Mouse (Mus musculus) heart, postnatal 0 days (tissue): Measurements from ENCODE around the gene Tsks. TPM values are rescaled to one million over a fixed set of nuclear protein-coding genes. Genes with fewer than 3 reads are reported as not detected.

Source experiments
- ATAC-seq: fragments of 200-750 bp; cut with Nextera tagmentation; 2 replicates; pipeline ENCODE4 v1.8.0; 2017; ENCODE audit warnings: low read depth, moderate number of reproducible peaks, moderate library complexity; ENCODE audit not compliant: insufficient read depth
- DNase-seq: peaks from one replicate; pipeline ENCODE4 v3.0.0-alpha.2; 2016; ENCODE audit warnings: low spot score
- H3K27ac ChIP-seq: fragments of 300-500 bp; sonication (generic); 2 replicates; pipeline ENCODE4 v1.5.1; 2014; ENCODE audit warnings: low read depth, mild to moderate bottlenecking
- H3K27me3 ChIP-seq: fragments of 300-500 bp; sonication (generic); 2 replicates; pipeline ENCODE4 v1.6.1; 2014; ENCODE audit warnings: low read length, mixed read lengths; ENCODE audit not compliant: control insufficient read depth, insufficient read depth
- H3K36me3 ChIP-seq: fragments of 300-500 bp; sonication (generic); replicated peaks from 2 replicates; pipeline ENCODE4 v1.6.1; 2014; ENCODE audit warnings: low read length, mixed read lengths; ENCODE audit not compliant: control insufficient read depth, insufficient read depth
- H3K4me1 ChIP-seq: fragments of 300-500 bp; sonication (generic); 2 replicates; pipeline ENCODE4 v1.6.1; 2014; ENCODE audit warnings: antibody characterized with exemption; ENCODE audit not compliant: control insufficient read depth, insufficient read depth
- H3K4me2 ChIP-seq: fragments of 300-500 bp; sonication (generic); 2 replicates; pipeline ENCODE4 v1.6.1; 2014; ENCODE audit warnings: low read depth, mild to moderate bottlenecking, low read length, moderate library complexity
- H3K4me3 ChIP-seq: fragments of 300-500 bp; sonication (generic); 2 replicates; pipeline ENCODE4 v1.5.1; 2014; ENCODE audit warnings: low read depth, low read length
- H3K9ac ChIP-seq: fragments of 300-500 bp; sonication (generic); replicated peaks from 2 replicates; pipeline ENCODE4 v1.6.1; 2014; ENCODE audit warnings: low read depth, low read length, mixed read lengths
- H3K9me3 ChIP-seq: fragments of 300-500 bp; sonication (generic); replicated peaks from 2 replicates; pipeline ENCODE4 v1.6.1; 2016; ENCODE audit warnings: low read length; ENCODE audit not compliant: control insufficient read depth
- CTCF ChIP-seq: IDR thresholded peaks from 2 replicates; pipeline ENCODE4 v1.5.1; 2016; ENCODE audit warnings: antibody characterized with exemption, control low read depth, low read depth
- EP300 ChIP-seq: IDR thresholded peaks from 2 replicates; pipeline ENCODE4 v1.6.1; 2016; ENCODE audit warnings: antibody characterized with exemption, low read depth
- WGBS: fragments of 180-500 bp; shearing (Covaris S2); extraction: QIAGEN DNeasy Blood & Tissue Kit; methylation state at CpG from one replicate; pipeline ENCODE4 v1.1.7; 2014; 5-methylcytosine and 5-hydroxymethylcytosine counted together
- polyA plus RNA-seq: library from polyadenylated mRNA; unstranded; fragments of >200 nt; fragmentation: Nextera tagmentation; extraction: Ambion mirVana; gene quantifications from 2 replicates; pipeline ENCODE4 v1.2.1, GENCODE M21; 2015
- total RNA-seq: library from RNA; depleted of rRNA; stranded (reverse); fragments of >200 nt; gene quantifications from 2 replicates; pipeline ENCODE4 v1.2.3, GENCODE M21; 2014; ENCODE audit warnings: low replicate concordance

Gene Tsks
- total and polyA plus RNA-seq, 2 experiments from 2014 or later = 0.27 TPM; not detected in 1

GRCm38 (mm10) chr7:44960512-44960910 is 17.5 kb downstream of the Tsks start:
- 82% methylated on average over 13 of the region's 13 CpGs for WGBS
- no peak overlapping the region for H3K4me2 ChIP-seq
- no peak for TF ChIP-seq CTCF
- H3K9ac ChIP-seq = no peak overlapping the region
- no peaks in the 10 kb centered on the region for H3K9me3 ChIP-seq
- no peak for ATAC-seq
- H3K27ac ChIP-seq = no peak overlapping the region
- DNase-seq = no peak
- H3K36me3 ChIP-seq = 0 out of 2 replicates have a peak, but pooled peaks cover 7% of the 10 kb centered on the region
- H3K4me1 ChIP-seq = no peaks in the 10 kb centered on the region
- no peak overlapping the region for H3K4me3 ChIP-seq
- no peaks in the 10 kb centered on the region for H3K27me3 ChIP-seq

GRCm38 (mm10) chr7:44962337-44962736 is 19.3 kb downstream of the Tsks start:
- TF ChIP-seq CTCF = no peak
- no peak for TF ChIP-seq EP300
- ATAC-seq (no peak), DNase-seq (no peak)
- H3K9ac ChIP-seq = no peak overlapping the region
- no peaks in the 10 kb centered on the region for H3K4me1 ChIP-seq
- H3K9me3 ChIP-seq = no peaks in the 10 kb centered on the region
- H3K27me3 ChIP-seq = no peaks in the 10 kb centered on the region
- WGBS = 70% methylated on average over 8 of the region's 8 CpGs
- no peak overlapping the region for H3K4me2 ChIP-seq
- H3K36me3 ChIP-seq = 0 out of 2 replicates have a peak, but pooled peaks cover 7% of the 10 kb centered on the region
- H3K4me3 ChIP-seq = no peak overlapping the region
- H3K27ac ChIP-seq = no peak overlapping the region

GRCm38 (mm10) chr7:44962831-44963230 is 19.8 kb downstream of the Tsks start:
- Histone ChIP-seq H3K9me3 (no peaks in the 10 kb centered on the region), H3K4me3 (no peak overlapping the region), H3K9ac (no peak overlapping the region), H3K4me2 (no peak overlapping the region), H3K4me1 (no peaks in the 10 kb centered on the region), H3K27me3 (no peaks in the 10 kb centered on the region), H3K27ac (no peak overlapping the region), H3K36me3 (0 out of 2 replicates have a peak, but pooled peaks cover 7% of the 10 kb centered on the region)
- WGBS = 85% methylated on average over 5 of the region's 5 CpGs
- ATAC-seq (no peak), DNase-seq (no peak)
- TF ChIP-seq CTCF (no peak), EP300 (no peak)

- Histone ChIP-seq H3K9me3 (no peaks in the 10 kb centered on the region), H3K4me3 (no peak overlapping the region), H3K27ac (no peak overlapping the region), H3K4me1 (no peaks in the 10 kb centered on the region), H3K4me2 (no peak overlapping the region), H3K27me3 (no peaks in the 10 kb centered on the region), H3K36me3 (0 out of 2 replicates have a peak, but pooled peaks cover 7% of the 10 kb centered on the region), H3K9ac (no peak overlapping the region)
- no peak for ATAC-seq
- WGBS = 94% methylated on average over 13 of the region's 13 CpGs
- TF ChIP-seq CTCF (no peak), EP300 (no peak)
- DNase-seq = no peak
These were observed 22.0 kb downstream of the Tsks start for GRCm38 (mm10) chr7:44964990-44965389.

GRCm38 (mm10) chr7:44965975-44966374 is 23.0 kb downstream of the Tsks start:
- Histone ChIP-seq H3K9ac (no peak overlapping the region), H3K4me3 (no peak overlapping the region), H3K27me3 (no peaks in the 10 kb centered on the region), H3K27ac (no peak overlapping the region), H3K4me2 (no peak overlapping the region), H3K9me3 (no peaks in the 10 kb centered on the region), H3K36me3 (0 out of 2 replicates have a peak, but pooled peaks cover 7% of the 10 kb centered on the region), H3K4me1 (no peaks in the 10 kb centered on the region)
- DNase-seq = no peak
- WGBS = 71% methylated on average over 7 of the region's 7 CpGs
- no peak for ATAC-seq
- TF ChIP-seq EP300 (no peak), CTCF (0 out of 2 replicates have a peak, but pooled peaks have one; percentile 7)

- Histone ChIP-seq H3K4me1 (no peaks in the 10 kb centered on the region), H3K9ac (no peak overlapping the region), H3K27ac (no peak overlapping the region), H3K36me3 (0 out of 2 replicates have a peak, but pooled peaks cover 1% of the 10 kb centered on the region), H3K4me3 (no peak overlapping the region), H3K4me2 (no peak overlapping the region), H3K9me3 (no peaks in the 10 kb centered on the region), H3K27me3 (0 out of 2 replicates have a peak, but pooled peaks cover 3% of the 10 kb centered on the region)
- DNase-seq (no peak), ATAC-seq (no peak)
- TF ChIP-seq CTCF (no peak), EP300 (no peak)
- WGBS = 68% methylated on average over 15 of the region's 15 CpGs
These were observed 23.6 kb downstream of the Tsks start for GRCm38 (mm10) chr7:44966638-44967037.
